Comparison of ENCODE assay signal across 27 mouse cellular contexts in genomic region chr12:44950559-44950958, GRCm38 (mm10).
"Had no signal": no experiment of that assay in that cellular context is flagged by ENCODE, and none has a peak within 500 bp of the region (broad histone marks: within the 10 kb centered on the region; RNA-seq: fewer than 3 reads in every experiment).

No protein-coding gene starts in this region.

- H3K36me3 ChIP-seq: heart, embryonic 12.5 days; hindbrain, embryonic 10.5 days; hindbrain, embryonic 12.5 days; intestine, embryonic 15.5 days; kidney, embryonic 15.5 days; limb, embryonic 10.5 days; limb, embryonic 12.5 days had no signal

- H3K27me3 ChIP-seq: heart, embryonic 12.5 days; hindbrain, embryonic 12.5 days; intestine, embryonic 15.5 days; kidney, embryonic 15.5 days; limb, embryonic 12.5 days had no signal

- H3K4me3 ChIP-seq: gastrocnemius, adult 2 months; heart, adult 2 months; heart, embryonic 12.5 days; hindbrain, embryonic 10.5 days; hindbrain, embryonic 12.5 days; intestine, embryonic 15.5 days; kidney, embryonic 15.5 days; limb, embryonic 10.5 days; limb, embryonic 12.5 days had no signal

- H3K4me2 ChIP-seq: heart, embryonic 12.5 days; hindbrain, embryonic 12.5 days; hindbrain, embryonic 14.5 days; intestine, embryonic 15.5 days; kidney, embryonic 15.5 days; limb, embryonic 12.5 days; liver, embryonic 11.5 days had no signal

- ATAC-seq: hindbrain, embryonic 16.5 days; inflammation-experienced regulatory T-cells, adult 6 months; intestine, embryonic 15.5 days; intestine, postnatal 0 days had no signal

- H3K9me3 ChIP-seq: heart, embryonic 12.5 days; hindbrain, embryonic 10.5 days; hindbrain, embryonic 12.5 days; intestine, embryonic 15.5 days; kidney, embryonic 15.5 days; limb, embryonic 10.5 days; limb, embryonic 12.5 days had no signal

- H3K27ac ChIP-seq: gastrocnemius, adult 2 months; heart, adult 2 months; hindbrain, embryonic 10.5 days; hindbrain, embryonic 12.5 days; hindbrain, embryonic 14.5 days; intestine, embryonic 15.5 days; kidney, embryonic 15.5 days; kidney, postnatal 0 days; limb, embryonic 10.5 days; limb, embryonic 12.5 days had no signal

- H3K9ac ChIP-seq: heart, embryonic 12.5 days; hindbrain, embryonic 12.5 days; hindbrain, embryonic 14.5 days; intestine, embryonic 15.5 days; kidney, embryonic 15.5 days; limb, embryonic 12.5 days had no signal

- H3K4me1 ChIP-seq: heart, embryonic 12.5 days; hindbrain, embryonic 10.5 days; hindbrain, embryonic 12.5 days; intestine, embryonic 15.5 days; kidney, embryonic 15.5 days; limb, embryonic 10.5 days; limb, embryonic 12.5 days had no signal

- DNase-seq: gastrocnemius, adult 2 months; gastrocnemius, postnatal 10 days; gastrocnemius, postnatal 25 days; heart, adult 11 months; heart, adult 2 months; heart, postnatal 10 days; heart, postnatal 4 days; kidney, adult 2 months; kidney, adult 9 months; kidney, postnatal 14 days; kidney, postnatal 36 days; layer of hippocampus, adult 9-11 months; layer of hippocampus, postnatal 36 days; liver had no signal
